Mouse (Mus musculus): ENCODE data around the gene Tjp1.

DNA sequence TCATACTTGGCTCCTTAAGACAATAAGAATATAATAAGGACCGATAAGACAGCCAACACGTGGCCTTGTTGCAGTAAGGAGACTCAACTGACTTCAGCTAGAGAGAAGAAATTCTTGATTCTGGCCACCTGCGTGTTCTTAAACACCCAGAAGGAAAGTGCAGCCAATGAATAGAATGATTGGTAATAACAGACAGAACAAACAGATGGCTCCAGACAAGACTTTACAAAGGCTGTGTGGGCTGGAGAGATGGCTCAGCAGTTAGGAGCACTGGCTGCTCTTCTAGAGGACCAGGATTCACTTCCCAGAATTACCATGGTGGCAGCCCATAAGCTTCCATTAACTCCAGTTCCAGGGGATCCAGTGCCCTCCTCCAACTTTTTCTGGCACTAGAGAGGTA is 90.7 kb downstream of the Tjp1 start:
- TF ChIP-seq EP300 (IDR thresholded peaks at IDR 0.05; ENCODE audit: insufficient read depth, low read depth, low read length) (no peak), POLR2A (IDR thresholded peaks at IDR 0.05; ENCODE audit: insufficient read depth, low read length) (no peak)
